Mouse (Mus musculus) liver, embryonic 14.5 days (tissue): ENCODE data around the gene Kpna6.
A peak's percentile ranks its signal among the peaks of the same experiment; 100 is the strongest.

ENCODE experiments used
- CTCF ChIP-seq: IDR thresholded peaks from 2 replicates; pipeline ENCODE4 v1.5.1; 2016; ENCODE audit warnings: antibody characterized with exemption, low read depth, control low read depth
- EP300 ChIP-seq: IDR thresholded peaks from 2 replicates; pipeline ENCODE4 v1.6.1; 2016; ENCODE audit warnings: antibody characterized with exemption, low read depth

DNA sequence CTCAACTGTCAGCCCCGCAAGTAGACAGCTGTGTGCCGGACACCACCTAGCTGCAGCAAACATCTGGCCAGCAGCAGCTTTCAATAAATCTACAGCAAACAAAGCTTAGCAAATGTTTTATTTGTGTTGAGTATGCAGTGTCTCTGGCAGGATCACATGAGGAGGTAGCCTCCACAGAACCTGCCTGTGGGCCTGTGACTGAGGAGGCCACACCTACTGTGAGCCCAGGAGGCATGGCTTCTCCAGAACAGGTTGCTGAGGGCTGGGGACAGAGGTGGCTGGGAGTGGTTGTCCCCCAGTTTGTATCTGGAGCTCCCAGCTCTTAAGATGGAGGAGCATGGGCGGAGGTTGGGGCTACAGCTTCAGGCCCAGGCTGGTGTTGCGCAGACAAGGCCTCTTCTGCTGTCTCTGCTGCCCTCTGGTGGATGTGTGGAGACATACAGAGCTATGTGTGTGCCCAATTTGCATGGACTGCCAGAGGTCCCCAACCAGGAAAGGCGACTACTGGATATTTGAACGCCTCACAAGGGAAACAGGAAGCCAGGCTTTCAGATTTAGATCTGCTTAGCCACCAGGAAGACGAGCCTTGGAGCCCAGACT lies 64.0 kb downstream of the Kpna6 start:
- TF ChIP-seq CTCF = peak; percentile 98
- TF ChIP-seq EP300 = peak; percentile 41; the same call in 1 of the 2 replicates
